Mouse (Mus musculus): ENCODE data around the gene Zfp385c.

- TF ChIP-seq CTCF (IDR thresholded peaks at IDR 0.05; ENCODE audit: extremely low read depth, insufficient read depth, low read length) (no peak), POLR2A (IDR thresholded peaks at IDR 0.05; ENCODE audit: extremely low read depth, insufficient read depth, low read length) (no peak)
Observed at GRCm38 (mm10) chr11:100736746-100737080, 44.5 kb upstream of the Zfp385c start.

Measured in cortical plate, adult 2 months (tissue).